Mouse (Mus musculus): ENCODE results near the gene Rimkla. TPM values are rescaled to one million over a fixed set of nuclear protein-coding genes. Genes with fewer than 3 reads are reported as not detected.

Gene Rimkla
- polyA plus RNA-seq, 1 experiment: 9.0 TPM

GRCm38 (mm10) chr4:119483051-119483450 lies 9.4 kb downstream of the Rimkla start:
- no peak overlapping the region for H3K27ac ChIP-seq (ENCODE audit: insufficient read depth, low read length)
- no peak for TF ChIP-seq CTCF (IDR thresholded peaks at IDR 0.05; ENCODE audit: extremely low read depth, insufficient read depth, low read length)
- TF ChIP-seq POLR2A (IDR thresholded peaks at IDR 0.05; ENCODE audit: extremely low read depth, insufficient read depth, low read length): no peak
- no peaks in the 10 kb centered on the region for H3K4me1 ChIP-seq (ENCODE audit: control insufficient read depth, insufficient read depth, low read length)
- no peak overlapping the region for H3K4me3 ChIP-seq (ENCODE audit: insufficient read depth, low read length)

GRCm38 (mm10) chr4:119473150-119473549 lies 19.3 kb downstream of the Rimkla start:
- no peaks in the 10 kb centered on the region for H3K4me1 ChIP-seq (ENCODE audit: control insufficient read depth, insufficient read depth, low read length)
- TF ChIP-seq POLR2A (IDR thresholded peaks at IDR 0.05; ENCODE audit: extremely low read depth, insufficient read depth, low read length) (no peak), CTCF (IDR thresholded peaks at IDR 0.05; ENCODE audit: extremely low read depth, insufficient read depth, low read length) (no peak)
- H3K4me3 ChIP-seq (ENCODE audit: insufficient read depth, low read length): no peak overlapping the region
- H3K27ac ChIP-seq (ENCODE audit: insufficient read depth, low read length): no peak overlapping the region

- no peak overlapping the region for H3K27ac ChIP-seq (ENCODE audit: insufficient read depth, low read length)
Measured at GRCm38 (mm10) chr4:119472545-119472944, 19.9 kb downstream of the Rimkla start.

GRCm38 (mm10) chr4:119467720-119468380 lies 24.6 kb downstream of the Rimkla start:
- TF ChIP-seq CTCF (IDR thresholded peaks at IDR 0.05; ENCODE audit: extremely low read depth, insufficient read depth, low read length) (no peak), POLR2A (IDR thresholded peaks at IDR 0.05; ENCODE audit: extremely low read depth, insufficient read depth, low read length) (no peak)
- no peak overlapping the region for H3K4me3 ChIP-seq (ENCODE audit: insufficient read depth, low read length)
- no peak overlapping the region for H3K27ac ChIP-seq (ENCODE audit: insufficient read depth, low read length)
- H3K4me1 ChIP-seq (ENCODE audit: control insufficient read depth, insufficient read depth, low read length): peaks cover 6% of the 10 kb centered on the region

More at GRCm38 (mm10) chr4:119472545-119472944, 19.9 kb downstream of the Rimkla start:
- no peaks in the 10 kb centered on the region for H3K4me1 ChIP-seq (ENCODE audit: control insufficient read depth, insufficient read depth, low read length)
- H3K4me3 ChIP-seq (ENCODE audit: insufficient read depth, low read length): no peak overlapping the region
- TF ChIP-seq CTCF (IDR thresholded peaks at IDR 0.05; ENCODE audit: extremely low read depth, insufficient read depth, low read length) (no peak), POLR2A (IDR thresholded peaks at IDR 0.05; ENCODE audit: extremely low read depth, insufficient read depth, low read length) (no peak)

GRCm38 (mm10) chr4:119465841-119466240 lies 26.6 kb downstream of the Rimkla start:
- TF ChIP-seq CTCF (IDR thresholded peaks at IDR 0.05; ENCODE audit: extremely low read depth, insufficient read depth, low read length) (no peak), POLR2A (IDR thresholded peaks at IDR 0.05; ENCODE audit: extremely low read depth, insufficient read depth, low read length) (no peak)
- H3K27ac ChIP-seq (ENCODE audit: insufficient read depth, low read length): no peak overlapping the region
- peaks cover 7% of the 10 kb centered on the region for H3K4me1 ChIP-seq (ENCODE audit: control insufficient read depth, insufficient read depth, low read length)
- H3K4me3 ChIP-seq (ENCODE audit: insufficient read depth, low read length): no peak overlapping the region

GRCm38 (mm10) chr4:119463756-119464419 lies 28.5 kb downstream of the Rimkla start:
- H3K27ac ChIP-seq (ENCODE audit: insufficient read depth, low read length): no peak overlapping the region
- H3K4me1 ChIP-seq (ENCODE audit: control insufficient read depth, insufficient read depth, low read length): peaks cover 9% of the 10 kb centered on the region
- TF ChIP-seq POLR2A (IDR thresholded peaks at IDR 0.05; ENCODE audit: extremely low read depth, insufficient read depth, low read length): no peak
- no peak for TF ChIP-seq CTCF (IDR thresholded peaks at IDR 0.05; ENCODE audit: extremely low read depth, insufficient read depth, low read length)
- H3K4me3 ChIP-seq (ENCODE audit: insufficient read depth, low read length): no peak overlapping the region

GRCm38 (mm10) chr4:119462858-119463755 lies 29.3 kb downstream of the Rimkla start:
- peaks cover 9% of the 10 kb centered on the region for H3K4me1 ChIP-seq (ENCODE audit: control insufficient read depth, insufficient read depth, low read length)
- TF ChIP-seq CTCF (IDR thresholded peaks at IDR 0.05; ENCODE audit: extremely low read depth, insufficient read depth, low read length): no peak
- no peak for TF ChIP-seq POLR2A (IDR thresholded peaks at IDR 0.05; ENCODE audit: extremely low read depth, insufficient read depth, low read length)
- no peak overlapping the region for H3K4me3 ChIP-seq (ENCODE audit: insufficient read depth, low read length)
- no peak overlapping the region; the same call in 1 of the 2 replicates for H3K27ac ChIP-seq (ENCODE audit: insufficient read depth, low read length)

GRCm38 (mm10) chr4:119462457-119462856 lies 30.0 kb downstream of the Rimkla start:
- H3K4me3 ChIP-seq (ENCODE audit: insufficient read depth, low read length): no peak overlapping the region
- no peak overlapping the region for H3K27ac ChIP-seq (ENCODE audit: insufficient read depth, low read length)
- TF ChIP-seq POLR2A (IDR thresholded peaks at IDR 0.05; ENCODE audit: extremely low read depth, insufficient read depth, low read length) (no peak), CTCF (IDR thresholded peaks at IDR 0.05; ENCODE audit: extremely low read depth, insufficient read depth, low read length) (no peak)
- H3K4me1 ChIP-seq (ENCODE audit: control insufficient read depth, insufficient read depth, low read length): peaks cover 9% of the 10 kb centered on the region

GRCm38 (mm10) chr4:119460728-119461141 lies 31.7 kb downstream of the Rimkla start:
- Histone ChIP-seq H3K4me3 (ENCODE audit: insufficient read depth, low read length) (no peak overlapping the region), H3K4me1 (ENCODE audit: control insufficient read depth, insufficient read depth, low read length) (peaks cover 9% of the 10 kb centered on the region), H3K27ac (ENCODE audit: insufficient read depth, low read length) (no peak overlapping the region)
- TF ChIP-seq CTCF (IDR thresholded peaks at IDR 0.05; ENCODE audit: extremely low read depth, insufficient read depth, low read length): no peak
- no peak for TF ChIP-seq POLR2A (IDR thresholded peaks at IDR 0.05; ENCODE audit: extremely low read depth, insufficient read depth, low read length)
